Mouse (Mus musculus) lung, adult 10 weeks (tissue): Measurements from ENCODE around the gene Rrm2. TPM values are rescaled to one million over a fixed set of nuclear protein-coding genes. Genes with fewer than 3 reads are reported as not detected.

Experiments used
- polyA plus RNA-seq: library from polyadenylated mRNA; stranded (reverse); fragments of 350-450 nt; fragmentation: Illumina TruSeq; extraction: RNeasy Lipid Tissue Mini Kit (QIAGEN cat#74804); gene quantifications from one replicate; pipeline ENCODE4 v1.2.3, GENCODE M21; 2014; ENCODE audit warnings: low read depth, low replicate concordance; ENCODE audit not compliant: insufficient read depth

The Rrm2 gene
- 3.3 TPM for polyA plus RNA-seq

DNA sequence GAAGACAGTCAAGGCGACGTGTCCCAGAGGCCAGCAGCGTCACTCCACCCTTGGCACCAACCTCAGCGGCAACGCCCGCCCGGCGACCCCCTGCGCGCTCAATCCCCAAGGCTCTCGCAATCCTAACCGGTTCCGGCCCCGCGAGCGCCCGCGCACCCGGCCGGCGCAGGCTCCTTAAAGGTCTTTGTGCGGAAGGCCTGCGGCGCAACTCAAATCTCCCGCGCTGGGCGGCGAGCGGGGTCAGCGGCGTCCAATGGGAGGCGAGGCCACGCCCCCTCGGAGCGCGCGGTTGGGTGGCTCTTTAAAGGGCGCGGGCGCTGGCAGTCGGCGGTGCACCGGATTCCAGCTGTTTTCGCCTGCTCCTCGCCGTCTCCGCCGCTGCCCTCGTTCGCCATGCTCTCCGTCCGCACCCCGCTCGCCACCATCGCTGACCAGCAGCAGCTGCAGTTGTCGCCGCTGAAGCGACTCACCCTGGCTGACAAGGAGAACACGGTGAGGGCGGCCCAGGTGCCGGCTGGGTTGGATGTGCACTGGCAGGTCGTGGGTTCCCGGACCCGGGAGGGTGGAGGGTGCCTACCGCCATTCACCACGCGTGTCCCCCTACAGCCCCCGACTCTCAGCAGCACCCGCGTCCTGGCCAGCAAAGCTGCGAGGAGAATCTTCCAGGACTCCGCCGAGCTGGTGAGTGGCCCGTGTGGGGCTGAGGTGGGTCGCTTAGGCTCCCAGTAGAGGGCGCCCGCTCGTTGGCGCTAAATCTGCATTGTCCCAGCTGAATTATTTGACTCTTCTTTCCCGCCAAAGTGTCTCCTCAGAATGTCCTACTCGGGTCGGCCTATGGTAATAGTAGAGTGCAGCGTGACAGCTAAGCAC lies at the start of gene Rrm2:
TSS of gene Rrm2 (plus strand) at position 288 of the 870 bp plus-strand sequence.

DNA sequence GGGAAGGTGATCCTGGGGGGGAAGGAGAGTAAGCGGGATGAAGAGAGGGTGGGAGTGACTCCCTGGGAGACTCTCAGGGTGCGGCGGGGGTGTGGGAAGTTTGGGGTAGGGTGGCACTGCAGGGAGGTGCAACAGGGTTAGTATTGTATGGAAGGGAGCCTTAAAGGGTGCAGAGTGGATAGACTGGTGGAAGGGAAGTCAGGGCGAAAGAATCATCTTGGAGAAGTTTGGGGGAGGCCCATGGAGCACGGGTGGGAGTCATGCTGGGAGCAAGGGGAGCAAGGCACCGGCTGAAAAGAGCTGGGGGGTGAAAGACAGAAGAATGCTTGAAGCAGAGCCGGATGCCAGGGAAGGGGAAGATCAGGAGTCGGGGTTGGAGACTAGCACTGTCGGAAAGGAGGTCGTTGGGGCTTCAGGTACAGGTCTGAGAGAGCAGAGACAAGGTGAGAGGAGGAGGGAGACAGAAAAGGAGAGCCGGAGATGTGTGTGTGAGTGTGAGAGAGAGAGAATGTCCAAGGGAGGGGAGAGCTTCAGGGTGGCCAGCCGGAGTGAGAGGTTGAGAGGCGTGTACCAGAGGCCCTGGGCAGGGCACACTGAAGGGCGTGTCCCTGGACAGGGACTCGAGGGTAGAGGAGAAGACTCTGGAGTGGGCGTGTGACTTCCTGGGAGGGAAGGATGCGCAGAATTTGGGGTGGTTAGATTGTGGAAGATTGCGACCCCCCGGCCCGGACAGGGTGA lies 26.6 kb upstream of the Rrm2 start, which contains the start of gene Cys1:
TSS of gene Cys1 (minus strand) at position 528 of the 738 bp plus-strand sequence.

Other genes starting within 250 kb of the Rrm2 start
- gene Taf1b, start 209.9 kb upstream of the Rrm2 start, polyA plus RNA-seq: 11.4 TPM
- 2.8 TPM for gene Grhl1, start 136.0 kb upstream of the Rrm2 start, polyA plus RNA-seq
- 11.7 TPM for gene Klf11, start 57.0 kb upstream of the Rrm2 start, polyA plus RNA-seq
- gene Cys1, start 26.4 kb upstream of the Rrm2 start, polyA plus RNA-seq: 13.1 TPM
- 2.1 TPM for gene Mboat2, start 122.6 kb downstream of the Rrm2 start, polyA plus RNA-seq